Mouse (Mus musculus): ENCODE measurements around the gene Snrk. TPM values are rescaled to one million over a fixed set of nuclear protein-coding genes. Genes with fewer than 3 reads are reported as not detected.

The Snrk gene
- total RNA-seq, 1 experiment from 2014 or later: 72.7 TPM

- peak; percentile 19; the same call in 1 of the 2 replicates for ATAC-seq (replicated peaks; ENCODE audit: insufficient number of reproducible peaks, low FRiP score, low TSS enrichment, poor library complexity, severe bottlenecking)
Observed at GRCm38 (mm10) chr9:122135095-122135884, 18.2 kb downstream of the Snrk start.

GRCm38 (mm10) chr9:122135885-122136170 lies 18.8 kb downstream of the Snrk start:
- ATAC-seq (replicated peaks; ENCODE audit: insufficient number of reproducible peaks, low FRiP score, low TSS enrichment, poor library complexity, severe bottlenecking): no peak

- ATAC-seq (replicated peaks; ENCODE audit: insufficient number of reproducible peaks, low FRiP score, low TSS enrichment, poor library complexity, severe bottlenecking): no peak
Observed at GRCm38 (mm10) chr9:122137960-122138359, 20.9 kb downstream of the Snrk start.

- ATAC-seq (replicated peaks; ENCODE audit: insufficient number of reproducible peaks, low FRiP score, low TSS enrichment, poor library complexity, severe bottlenecking): peak; percentile 87
Observed at GRCm38 (mm10) chr9:122138371-122139029, 21.4 kb downstream of the Snrk start.

GRCm38 (mm10) chr9:122139236-122139635 lies 22.2 kb downstream of the Snrk start:
- no peak for ATAC-seq (replicated peaks; ENCODE audit: insufficient number of reproducible peaks, low FRiP score, low TSS enrichment, poor library complexity, severe bottlenecking)

- ATAC-seq (replicated peaks; ENCODE audit: insufficient number of reproducible peaks, low FRiP score, low TSS enrichment, poor library complexity, severe bottlenecking): no peak
Observed at GRCm38 (mm10) chr9:122143219-122143618, 26.2 kb downstream of the Snrk start.

GRCm38 (mm10) chr9:122144776-122145175 lies 27.7 kb downstream of the Snrk start:
- ATAC-seq (replicated peaks; ENCODE audit: insufficient number of reproducible peaks, low FRiP score, low TSS enrichment, poor library complexity, severe bottlenecking): no peak

- ATAC-seq (replicated peaks; ENCODE audit: insufficient number of reproducible peaks, low FRiP score, low TSS enrichment, poor library complexity, severe bottlenecking): no peak
Observed at GRCm38 (mm10) chr9:122145677-122146076, 28.6 kb downstream of the Snrk start.

- no peak for ATAC-seq (replicated peaks; ENCODE audit: insufficient number of reproducible peaks, low FRiP score, low TSS enrichment, poor library complexity, severe bottlenecking)
Observed at GRCm38 (mm10) chr9:122146124-122146870, 29.2 kb downstream of the Snrk start.

- no peak for ATAC-seq (replicated peaks; ENCODE audit: insufficient number of reproducible peaks, low FRiP score, low TSS enrichment, poor library complexity, severe bottlenecking)
Observed at GRCm38 (mm10) chr9:122148356-122148755, 31.3 kb downstream of the Snrk start.

GRCm38 (mm10) chr9:122149997-122150826 lies 33.1 kb downstream of the Snrk start:
- ATAC-seq (replicated peaks; ENCODE audit: insufficient number of reproducible peaks, low FRiP score, low TSS enrichment, poor library complexity, severe bottlenecking): no peak

- no peak for ATAC-seq (replicated peaks; ENCODE audit: insufficient number of reproducible peaks, low FRiP score, low TSS enrichment, poor library complexity, severe bottlenecking)
Observed at GRCm38 (mm10) chr9:122152063-122152462, 35.0 kb downstream of the Snrk start.

- ATAC-seq (replicated peaks; ENCODE audit: insufficient number of reproducible peaks, low FRiP score, low TSS enrichment, poor library complexity, severe bottlenecking): no peak
Observed at GRCm38 (mm10) chr9:122152501-122152900, 35.4 kb downstream of the Snrk start.

GRCm38 (mm10) chr9:122153436-122153835 lies 36.4 kb downstream of the Snrk start:
- no peak for ATAC-seq (replicated peaks; ENCODE audit: insufficient number of reproducible peaks, low FRiP score, low TSS enrichment, poor library complexity, severe bottlenecking)

- no peak for ATAC-seq (replicated peaks; ENCODE audit: insufficient number of reproducible peaks, low FRiP score, low TSS enrichment, poor library complexity, severe bottlenecking)
Observed at GRCm38 (mm10) chr9:122155193-122155592, 38.1 kb downstream of the Snrk start.

GRCm38 (mm10) chr9:122156389-122157078 lies 39.5 kb downstream of the Snrk start:
- ATAC-seq (replicated peaks; ENCODE audit: insufficient number of reproducible peaks, low FRiP score, low TSS enrichment, poor library complexity, severe bottlenecking): no peak

- ATAC-seq (replicated peaks; ENCODE audit: insufficient number of reproducible peaks, low FRiP score, low TSS enrichment, poor library complexity, severe bottlenecking): no peak
Observed at GRCm38 (mm10) chr9:122157079-122157441, 40.0 kb downstream of the Snrk start.

GRCm38 (mm10) chr9:122164535-122164934 lies 47.5 kb downstream of the Snrk start:
- no peak for ATAC-seq (replicated peaks; ENCODE audit: insufficient number of reproducible peaks, low FRiP score, low TSS enrichment, poor library complexity, severe bottlenecking)

Data from monocyte, adult 5-6 weeks (primary cell).